Mouse (Mus musculus) left cerebral cortex, adult 2 months (tissue): ENCODE data around the gene Hsd17b6. TPM values are rescaled to one million over a fixed set of nuclear protein-coding genes. Genes with fewer than 3 reads are reported as not detected.

ENCODE experiments used
- DNase-seq, 2 experiments: peaks; one replicate each; pipeline ENCODE4 v3.0.0; 2021 to 2022; ENCODE audit warnings: low spot score in 2 of 2, mixed read lengths in 1 of 2; ENCODE audit errors: extremely low spot score in 1 of 2
- H3K27ac ChIP-seq: fragments of 200-600 bp; 2 replicates; pipeline ENCODE4 v1.8.1; 2022
- H3K4me3 ChIP-seq: fragments of 200-600 bp; 2 replicates; pipeline ENCODE4 v1.8.1; 2022
- CTCF ChIP-seq: fragments of 200-600 bp; IDR thresholded peaks from 2 replicates; pipeline ENCODE4 v1.8.1; 2022; ENCODE audit warnings: antibody characterized with exemption, mild to moderate bottlenecking, moderate library complexity
- intact Hi-C: fragments of 180-260 bp; cut with DNase I; formaldehyde crosslinking; loops from one replicate; pipeline ENCODE4 v1.15.1; 2025
- total RNA-seq, 2 experiments: library from RNA; stranded (reverse); gene quantifications; 2 replicates each; pipeline ENCODE4 v1.2.3; 2021

Hsd17b6 gene
- total RNA-seq, 2 experiments from 2014 or later, result not detected

DNA sequence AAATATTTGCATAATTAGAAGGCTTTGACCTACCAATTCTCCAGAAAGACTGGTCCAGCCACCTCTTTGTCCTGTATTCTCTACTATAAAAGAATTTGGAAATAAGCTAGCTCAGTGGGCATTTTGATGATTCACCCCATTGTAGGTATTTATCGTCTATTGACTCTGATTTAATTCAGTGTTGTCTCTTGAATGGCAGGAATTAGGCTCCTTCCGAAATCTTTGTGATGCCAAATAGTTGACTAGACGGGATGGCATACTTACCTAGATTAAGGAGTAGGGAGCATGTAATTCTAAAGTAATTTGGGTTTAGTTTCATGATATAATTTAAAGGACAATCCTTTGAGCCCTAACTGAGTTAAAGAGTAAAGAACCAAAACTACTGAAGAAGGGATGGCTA lies 30.5 kb upstream of the Hsd17b6 start:
- intact Hi-C loops, result no loop called here
- H3K4me3 ChIP-seq, result no peak overlapping the region; the same call in 1 of the 2 replicates
- no peak overlapping the region for H3K27ac ChIP-seq
- TF ChIP-seq CTCF, result no peak
- no peak for DNase-seq

- peak overlapping the region; percentile 94; the same call in 1 of the 2 replicates for H3K27ac ChIP-seq
- no peak for DNase-seq
- intact Hi-C loops, result no loop called here
- no peak for TF ChIP-seq CTCF
- peak overlapping the region; percentile 67 for H3K4me3 ChIP-seq
Observed at GRCm38 (mm10) chr10:128036746-128037425, 29.5 kb upstream of the Hsd17b6 start.

GRCm38 (mm10) chr10:128030860-128031259 lies 23.4 kb upstream of the Hsd17b6 start:
- no peak for DNase-seq
- Histone ChIP-seq H3K4me3 (no peak overlapping the region), H3K27ac (no peak overlapping the region)
- intact Hi-C loops, result no loop called here
- TF ChIP-seq CTCF, result no peak

DNA sequence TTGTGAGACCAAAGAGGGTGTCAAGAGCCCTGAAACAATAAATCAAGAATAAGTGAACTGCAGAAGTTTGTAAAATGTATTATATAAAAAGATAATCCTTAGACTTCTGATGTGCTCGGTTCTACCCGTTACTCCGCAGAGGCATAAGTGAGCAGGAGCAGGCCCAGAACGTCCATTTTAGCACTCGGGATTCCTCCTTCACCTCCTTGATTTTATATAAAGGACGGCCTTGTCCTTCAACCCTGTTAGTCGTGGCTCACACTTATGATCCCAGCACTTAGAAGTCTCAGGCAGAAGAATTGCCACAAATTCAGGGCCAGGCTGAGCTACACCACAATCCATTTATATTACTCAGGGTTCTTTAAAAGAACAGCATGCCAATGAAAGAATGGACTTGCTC lies 22.5 kb upstream of the Hsd17b6 start:
- Histone ChIP-seq H3K4me3 (no peak overlapping the region), H3K27ac (no peak overlapping the region)
- no peak for DNase-seq
- TF ChIP-seq CTCF, result no peak
- intact Hi-C loops, result no loop called here

DNA sequence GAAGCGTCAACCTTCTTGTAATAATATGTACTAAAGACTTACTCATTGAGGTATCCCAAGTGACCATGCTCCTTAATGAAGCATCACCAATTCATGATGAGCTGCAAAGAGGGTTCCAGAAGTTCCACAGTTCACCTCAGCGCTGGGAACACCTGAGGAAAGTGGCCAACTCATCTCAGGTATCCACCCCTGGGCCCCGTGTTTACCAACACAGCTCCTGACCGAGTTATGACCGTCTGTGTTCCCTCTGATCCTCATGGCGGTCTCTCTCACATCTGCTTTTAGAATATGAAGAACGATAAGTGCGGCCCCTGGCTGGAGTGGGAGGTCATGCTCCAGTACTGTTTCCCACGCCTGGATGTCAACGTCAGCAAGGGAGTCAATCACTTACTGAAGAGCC lies 16.1 kb upstream of the Hsd17b6 start:
- TF ChIP-seq CTCF, result no peak
- H3K27ac ChIP-seq, result no peak overlapping the region
- H3K4me3 ChIP-seq, result no peak overlapping the region
- DNase-seq, result no peak
- intact Hi-C loops, result no loop called here

GRCm38 (mm10) chr10:128022196-128022595 lies 14.8 kb upstream of the Hsd17b6 start:
- H3K4me3 ChIP-seq, result no peak overlapping the region
- no peak overlapping the region for H3K27ac ChIP-seq
- intact Hi-C loops, result no loop called here
- no peak for TF ChIP-seq CTCF
- DNase-seq, result no peak

DNA sequence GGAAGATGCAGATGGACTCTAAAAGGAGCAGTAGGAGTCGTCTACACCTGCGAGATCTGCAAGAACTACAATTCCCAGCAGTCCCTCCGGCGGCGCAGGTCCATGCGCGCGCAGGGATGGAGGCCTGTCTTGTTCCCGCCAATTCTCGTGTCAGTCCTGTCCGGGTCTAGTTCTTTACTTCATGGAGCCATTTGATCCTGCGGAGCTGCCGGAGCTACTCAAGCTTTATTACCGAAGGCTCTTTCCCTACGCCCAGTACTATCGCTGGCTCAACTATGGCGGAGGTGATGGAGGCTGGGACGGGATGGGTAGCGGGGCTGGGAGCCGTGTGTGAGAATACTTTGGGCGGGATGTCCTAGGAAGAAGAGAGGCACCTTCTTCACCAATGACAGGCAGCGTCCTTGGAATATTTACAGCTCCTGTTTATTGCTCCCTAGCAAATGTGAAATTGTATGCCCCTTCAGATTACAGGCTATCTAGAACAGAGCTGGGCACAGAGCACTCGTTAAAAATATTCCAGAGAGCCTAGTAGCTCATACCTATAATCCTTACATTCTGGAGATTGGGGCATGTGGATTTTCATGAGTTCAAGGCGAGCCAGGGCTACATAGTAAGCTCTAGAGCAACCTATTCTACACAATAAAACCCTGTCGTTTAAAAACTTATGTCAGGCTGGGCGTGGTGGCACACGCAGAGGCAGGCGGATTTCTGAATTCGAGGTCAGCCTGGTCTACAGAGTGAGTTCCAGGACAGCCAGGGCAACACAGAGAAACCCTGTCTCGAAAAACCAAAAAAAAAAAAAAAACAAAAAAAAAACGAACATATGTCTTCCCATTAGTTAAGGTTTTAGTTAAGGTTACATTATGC lies 7.9 kb upstream of the Hsd17b6 start, which contains the start of gene Prim1:
TSS of gene Prim1 (plus strand) at position 101 of the 867 bp plus-strand sequence.
- no peak; the same call in 1 of the 2 replicates for TF ChIP-seq CTCF
- Histone ChIP-seq H3K4me3 (peak within 1 kb of the TSS; percentile 80), H3K27ac (no peak within 1 kb of the TSS)
- intact Hi-C loops, result loop anchor here (5.0 to 10.0 kb wide), 2 partner anchors 172 to 490 kb away; partner anchors contain the start of gene Shmt2
- DNase-seq, result peak; percentile 77 to 78

DNA sequence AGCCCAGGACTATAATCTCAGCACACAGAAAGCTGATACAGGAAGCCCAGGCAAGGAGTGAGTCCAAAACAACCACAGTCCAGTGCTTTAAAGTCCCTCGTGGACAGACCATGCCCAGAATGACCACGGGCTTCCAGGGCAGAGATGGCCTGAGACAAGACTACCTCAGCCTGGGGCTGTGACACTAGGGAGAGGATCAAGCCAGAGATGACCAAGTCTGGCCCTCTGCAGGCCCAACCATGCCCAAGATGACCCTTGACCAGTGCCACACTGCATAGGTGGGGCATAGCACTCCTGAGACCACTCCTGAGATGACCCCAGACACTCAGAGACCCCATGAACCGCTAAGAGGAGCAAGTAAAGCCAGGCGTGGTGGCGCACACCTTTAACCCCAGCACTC lies 2.3 kb upstream of the Hsd17b6 start:
- no peak overlapping the region for H3K27ac ChIP-seq
- no peak for TF ChIP-seq CTCF
- no peak for DNase-seq
- H3K4me3 ChIP-seq, result no peak overlapping the region
- intact Hi-C loops, result loop anchor here (5.0 to 10.0 kb wide), 3 partner anchors 312 to 485 kb away; partner anchors contain the start of genes Shmt2 and Stat6

DNA sequence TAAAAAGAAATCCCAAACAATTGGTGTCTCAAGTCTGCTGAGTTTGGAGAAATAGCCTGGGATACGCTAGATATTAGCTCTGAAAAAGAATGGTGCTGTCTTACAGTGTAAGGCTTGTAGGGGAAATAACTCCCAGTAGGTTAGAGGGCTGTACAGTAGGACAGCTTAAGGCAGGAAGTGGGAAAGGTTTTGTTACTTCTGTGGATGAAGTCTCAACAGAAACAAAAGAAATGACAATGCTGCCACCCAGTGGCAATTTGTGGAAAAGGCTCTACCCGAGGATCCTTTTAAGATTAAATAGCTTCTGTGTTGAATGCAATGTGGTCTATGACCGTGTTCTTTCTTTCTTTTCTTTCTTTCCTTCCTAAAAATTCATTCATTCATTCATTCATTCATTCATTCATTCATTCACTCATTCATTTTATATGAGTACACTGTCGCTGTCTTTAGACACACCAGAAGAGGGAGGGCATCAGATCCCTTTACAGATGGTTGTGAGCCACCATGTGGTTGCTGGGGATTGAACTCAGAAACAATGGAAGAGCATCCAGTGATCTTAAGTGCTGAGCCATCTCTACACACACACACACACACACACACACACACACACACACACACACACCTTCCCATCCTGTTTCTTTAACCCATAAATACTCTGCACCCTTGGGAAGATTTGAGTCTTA lies 937 bp upstream of the Hsd17b6 start:
- no peak overlapping the region for H3K4me3 ChIP-seq
- no peak overlapping the region for H3K27ac ChIP-seq
- intact Hi-C loops, result loop anchor here (1.0 to 5.0 kb wide), 3 partner anchors 52 to 366 kb away; partner anchors contain the start of gene Stat6
- peak; percentile 66 to 75 for DNase-seq
- peak; percentile 91 for TF ChIP-seq CTCF

DNA sequence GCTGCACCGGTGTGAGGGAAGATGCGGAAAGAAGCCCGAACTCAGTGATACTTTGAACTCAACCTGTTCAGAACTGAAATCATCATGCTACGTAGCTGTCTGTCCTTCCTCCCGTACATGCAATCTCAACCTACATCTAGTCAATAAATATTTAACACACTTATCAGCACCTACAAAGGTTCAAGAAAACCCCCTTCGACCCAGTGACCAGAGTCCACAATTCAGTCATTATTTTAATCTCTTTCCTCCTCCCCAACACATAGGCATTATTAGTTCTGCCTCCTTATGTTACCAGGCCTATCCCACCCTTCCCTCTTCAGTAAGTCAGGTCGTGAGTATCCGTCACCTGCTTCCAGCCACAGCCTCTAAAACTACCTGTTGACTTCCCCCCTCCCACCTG lies 1.9 kb downstream of the Hsd17b6 start:
- no peak overlapping the region for H3K27ac ChIP-seq
- TF ChIP-seq CTCF, result no peak
- H3K4me3 ChIP-seq, result no peak overlapping the region
- no peak for DNase-seq
- intact Hi-C loops, result loop anchor here (5.0 kb wide), 2 partner anchors 308 to 363 kb away; partner anchors contain the start of gene Stat6

- H3K4me3 ChIP-seq, result no peak overlapping the region
- intact Hi-C loops, result loop anchor here (5.0 kb wide), 2 partner anchors 308 to 363 kb away; partner anchors contain the start of gene Stat6
- H3K27ac ChIP-seq, result no peak overlapping the region
- TF ChIP-seq CTCF, result no peak
- DNase-seq, result no peak
Observed at GRCm38 (mm10) chr10:128004918-128005317, 2.5 kb downstream of the Hsd17b6 start.
